Mouse (Mus musculus) lung, postnatal 0 days (tissue): Measurements from ENCODE around the gene Ccnt1.

Experiments used
- CTCF ChIP-seq: IDR thresholded peaks from 2 replicates; pipeline ENCODE4 v1.5.1; 2016; ENCODE audit warnings: antibody characterized with exemption, mild to moderate bottlenecking
- EP300 ChIP-seq: IDR thresholded peaks from 2 replicates; pipeline ENCODE4 v1.6.1; 2016; ENCODE audit warnings: antibody characterized with exemption, mild to moderate bottlenecking, control low read depth

DNA sequence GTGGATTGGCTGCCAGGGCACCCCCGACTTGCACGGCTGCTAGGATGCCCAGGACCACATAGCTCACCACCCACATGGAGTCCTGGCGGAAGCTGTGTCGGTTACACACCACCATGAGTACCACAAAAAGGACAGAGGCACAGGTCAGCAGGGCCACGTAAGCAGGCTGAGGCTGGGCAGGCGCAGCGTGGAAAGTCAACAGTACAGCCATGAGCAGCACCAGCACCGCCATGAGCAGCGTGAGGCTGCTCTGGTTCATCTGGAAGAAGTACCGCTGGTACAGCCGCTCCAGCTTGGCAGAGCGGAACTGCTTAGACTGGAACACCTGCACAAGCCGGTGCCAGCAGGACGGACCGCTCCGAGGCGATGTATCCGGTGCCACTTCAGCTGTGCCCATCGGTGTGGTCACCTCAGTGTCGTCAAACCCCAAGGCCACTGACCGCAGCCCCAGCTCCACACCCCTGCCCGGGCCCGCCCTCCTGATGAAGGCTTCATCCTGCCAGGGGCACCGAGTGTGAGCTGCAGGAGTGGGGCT lies 33.4 kb upstream of the Ccnt1 start:
- TF ChIP-seq CTCF (no peak), EP300 (no peak)
